10 mouse cellular contexts compared by ENCODE assay signal in genomic region chr4:45818814-45819207, GRCm38 (mm10). TPM values are rescaled to one million over a fixed set of nuclear protein-coding genes. Genes with fewer than 3 reads are reported as not detected.
A peak's percentile ranks its signal among the peaks of the same experiment; 100 is the strongest.
DNase-seq lines count a peak whose midpoint lies in the region; ATAC-seq and TF ChIP-seq lines count a peak whose summit lies in the region.
"Had no signal": no experiment of that assay in that cellular context is flagged by ENCODE, and none has a peak within 500 bp of the region (broad histone marks: within the 10 kb centered on the region; RNA-seq: fewer than 3 reads in every experiment).

No protein-coding gene starts in this region.

- H3K27ac ChIP-seq in heart, embryonic 16.5 days (ENCODE audit: low read length): peak overlapping the region; percentile 94
- peak overlapping the region; percentile 90 for H3K27ac ChIP-seq in forebrain, embryonic 10.5 days
- H3K27ac ChIP-seq in limb, embryonic 10.5 days: peak overlapping the region; percentile 85
- H3K27ac ChIP-seq in midbrain, postnatal 0 days (ENCODE audit: low read depth, low read length): peak overlapping the region; percentile 44

- WGBS in heart, embryonic 16.5 days: 28% methylated on average over 3 of the region's 4 CpGs
- WGBS in forebrain, embryonic 10.5 days: 15% methylated on average over 4 of the region's 4 CpGs
- WGBS in limb, embryonic 10.5 days: 17% methylated on average over 4 of the region's 4 CpGs
- 16% methylated on average over 4 of the region's 4 CpGs for WGBS in midbrain, postnatal 0 days

- peaks cover 2% of the 10 kb centered on the region; the same call in 1 of the 2 replicates for H3K36me3 ChIP-seq in heart, embryonic 16.5 days (ENCODE audit: control insufficient read depth, insufficient read depth)
- H3K36me3 ChIP-seq in forebrain, embryonic 10.5 days (replicated peaks): peaks cover 38% of the 10 kb centered on the region
- no peaks in the 10 kb centered on the region for H3K36me3 ChIP-seq in limb, embryonic 10.5 days
- no peaks in the 10 kb centered on the region for H3K36me3 ChIP-seq in midbrain, postnatal 0 days (ENCODE audit: insufficient read depth, low read length)

- peaks cover 38% of the 10 kb centered on the region for H3K4me1 ChIP-seq in heart, embryonic 16.5 days (ENCODE audit: control insufficient read depth, insufficient read depth, low read length)
- H3K4me1 ChIP-seq in forebrain, embryonic 10.5 days: peaks cover 86% of the 10 kb centered on the region
- H3K4me1 ChIP-seq in limb, embryonic 10.5 days: peaks cover 56% of the 10 kb centered on the region
- H3K4me1 ChIP-seq in midbrain, postnatal 0 days (ENCODE audit: insufficient read depth, low read length): peaks cover 14% of the 10 kb centered on the region

- no peak for ATAC-seq in heart, embryonic 16.5 days (replicated peaks; ENCODE audit: extremely low read depth, insufficient read depth, low FRiP score)
- ATAC-seq in midbrain, postnatal 0 days (ENCODE audit: low FRiP score): no peak

- peaks cover 6% of the 10 kb centered on the region for H3K27me3 ChIP-seq in heart, embryonic 16.5 days (ENCODE audit: control insufficient read depth, insufficient read depth, low read length)
- peaks cover 29% of the 10 kb centered on the region for H3K27me3 ChIP-seq in forebrain, embryonic 10.5 days (ENCODE audit: poor library complexity, severe bottlenecking)
- peaks cover 29% of the 10 kb centered on the region for H3K27me3 ChIP-seq in limb, embryonic 10.5 days (ENCODE audit: low read depth, poor library complexity, severe bottlenecking)
- no peaks in the 10 kb centered on the region for H3K27me3 ChIP-seq in midbrain, postnatal 0 days (ENCODE audit: insufficient read depth, low read length)

- no peaks in the 10 kb centered on the region for H3K9me3 ChIP-seq in heart, embryonic 16.5 days (replicated peaks; ENCODE audit: control insufficient read depth, low read length)
- H3K9me3 ChIP-seq in forebrain, embryonic 10.5 days: no peaks in the 10 kb centered on the region
- no peaks in the 10 kb centered on the region for H3K9me3 ChIP-seq in limb, embryonic 10.5 days (replicated peaks)
- no peaks in the 10 kb centered on the region for H3K9me3 ChIP-seq in midbrain, postnatal 0 days (ENCODE audit: low read length)

- no peak for DNase-seq in heart, adult 9 months (ENCODE audit: low spot score in 2 of 2)
- DNase-seq in forebrain, embryonic 10.5 days (ENCODE audit: extremely low spot score, low spot score): no peak
- DNase-seq in limb, embryonic 10.5 days (ENCODE audit: low spot score): peak; percentile 46
- DNase-seq in midbrain, postnatal 0 days (ENCODE audit: low spot score): no peak
- no peak for DNase-seq in layer of hippocampus, adult 9-10 months (ENCODE audit: low spot score)
- DNase-seq in left cerebral cortex, adult 18-20 months (ENCODE audit: low spot score in 2 of 2): no peak
- no peak for DNase-seq in right cerebral cortex, adult 18-20 months
- DNase-seq: thymus, postnatal 25 days had no signal

- no peak overlapping the region for H3K4me3 ChIP-seq in heart, embryonic 16.5 days (ENCODE audit: low read length)
- peak overlapping the region; percentile 38 for H3K4me3 ChIP-seq in forebrain, embryonic 10.5 days
- peak overlapping the region; percentile 45 for H3K4me3 ChIP-seq in limb, embryonic 10.5 days
- H3K4me3 ChIP-seq in midbrain, postnatal 0 days (ENCODE audit: low read depth, low read length): no peak overlapping the region

- no peak for TF ChIP-seq CTCF in midbrain, postnatal 0 days (IDR thresholded peaks at IDR 0.05)

- H3K4me2 ChIP-seq in heart, embryonic 16.5 days (ENCODE audit: low read depth, low read length): peak overlapping the region; percentile 64
- H3K4me2 ChIP-seq in midbrain, postnatal 0 days (ENCODE audit: low read depth, low read length, poor library complexity, severe bottlenecking): peak overlapping the region; percentile 53

- H3K9ac ChIP-seq in heart, embryonic 16.5 days (ENCODE audit: low read length): peak overlapping the region; percentile 66
- 0 out of 2 replicates have a peak overlapping the region, but pooled peaks have one; percentile 24 for H3K9ac ChIP-seq in midbrain, postnatal 0 days (replicated peaks; ENCODE audit: low read length, poor library complexity, severe bottlenecking)

RNA-seq across cellular contexts. Expression of gene Igfbpl1, which starts 7.9 kb away (rescaled TPM):
- 1.5 TPM in 2 replicates for polyA plus RNA-seq in heart, embryonic 16.5 days (2015; fragmentation: Nextera tagmentation; extraction: Ambion mirVana)
- polyA plus RNA-seq in forebrain, embryonic 10.5 days (2016; fragmentation: Nextera tagmentation; extraction: Ambion mirVana): 16.7 and 18.7 TPM in 2 replicates
- 0.28 and 0.48 TPM in 2 replicates for polyA plus RNA-seq in limb, embryonic 10.5 days (2016; fragmentation: Nextera tagmentation; extraction: Ambion mirVana)
- total RNA-seq in midbrain, postnatal 0 days (2014; rRNA removed): 36.5 and 51.6 TPM in 2 replicates
- polyA plus RNA-seq in midbrain, postnatal 0 days (2015; fragmentation: Nextera tagmentation; extraction: Ambion mirVana): 8.5 and 10.3 TPM in 2 replicates
- under 1 TPM in 1 of 2 experiments, not detected in 1; 0.51 TPM for total RNA-seq in left cerebral cortex, adult 18-20 months (2021)

RNA-seq across cellular contexts. Expression of gene Aldh1b1, which starts 20.0 kb away (rescaled TPM):
- polyA plus RNA-seq in heart, embryonic 16.5 days (2015; fragmentation: Nextera tagmentation; extraction: Ambion mirVana): 173 and 184 TPM in 2 replicates
- polyA plus RNA-seq in forebrain, embryonic 10.5 days (2016; fragmentation: Nextera tagmentation; extraction: Ambion mirVana): 3.6 and 4.3 TPM in 2 replicates
- polyA plus RNA-seq in limb, embryonic 10.5 days (2016; fragmentation: Nextera tagmentation; extraction: Ambion mirVana): 2.5 and 2.9 TPM in 2 replicates
- total RNA-seq in midbrain, postnatal 0 days (2014; rRNA removed): 17.6 and 20.3 TPM in 2 replicates
- polyA plus RNA-seq in midbrain, postnatal 0 days (2015; fragmentation: Nextera tagmentation; extraction: Ambion mirVana): 22.6 and 23.6 TPM in 2 replicates
- 1 to 10 TPM; 4.6 to 4.7 TPM for total RNA-seq in left cerebral cortex, adult 18-20 months (2021)

RNA-seq across cellular contexts. Expression of gene Stra6l, which starts 29.7 kb away (rescaled TPM):
- 0.05 and 0.12 TPM in 2 replicates for polyA plus RNA-seq in heart, embryonic 16.5 days (2015; fragmentation: Nextera tagmentation; extraction: Ambion mirVana)
- 0.07 and 0.16 TPM in 2 replicates for polyA plus RNA-seq in forebrain, embryonic 10.5 days (2016; fragmentation: Nextera tagmentation; extraction: Ambion mirVana)
- 0.83 and 1.7 TPM in 2 replicates for polyA plus RNA-seq in limb, embryonic 10.5 days (2016; fragmentation: Nextera tagmentation; extraction: Ambion mirVana)
- total RNA-seq in midbrain, postnatal 0 days (2014; rRNA removed): 0.71 and 1.4 TPM in 2 replicates
- 0.46 and 0.56 TPM in 2 replicates for polyA plus RNA-seq in midbrain, postnatal 0 days (2015; fragmentation: Nextera tagmentation; extraction: Ambion mirVana)
- total RNA-seq in left cerebral cortex, adult 18-20 months (2021): under 1 TPM in 1 of 2 experiments, not detected in 1; 0.07 TPM
- total RNA-seq: layer of hippocampus, adult 18-20 months had no signal

Comparison
In these comparisons a context has a peak if more than half of its experiments do, and no peak if none do; other contexts are left out.
1. H3K27ac ChIP-seq: peak in every context shown above with its lines; median percentile 94 in heart, embryonic 16.5 days; 90 in forebrain, embryonic 10.5 days; 85 in limb, embryonic 10.5 days; 44 in midbrain, postnatal 0 days.
2. H3K4me3 ChIP-seq: peak in forebrain, embryonic 10.5 days (single experiment) and limb, embryonic 10.5 days (single experiment); none in heart, embryonic 16.5 days (single experiment) and midbrain, postnatal 0 days (single experiment).